Mouse (Mus musculus): ENCODE data around the gene Gm10553. TPM values are rescaled to one million over a fixed set of nuclear protein-coding genes. Genes with fewer than 3 reads are reported as not detected.
"Not testable (repeated sequence)": the region's sequence is repeated elsewhere in the genome, so short reads cannot be mapped to it uniquely, and the experiment has no call there.

Gm10553 gene
- polyA plus RNA-seq, 1 experiment from 2014 or later, result not detected

DNA sequence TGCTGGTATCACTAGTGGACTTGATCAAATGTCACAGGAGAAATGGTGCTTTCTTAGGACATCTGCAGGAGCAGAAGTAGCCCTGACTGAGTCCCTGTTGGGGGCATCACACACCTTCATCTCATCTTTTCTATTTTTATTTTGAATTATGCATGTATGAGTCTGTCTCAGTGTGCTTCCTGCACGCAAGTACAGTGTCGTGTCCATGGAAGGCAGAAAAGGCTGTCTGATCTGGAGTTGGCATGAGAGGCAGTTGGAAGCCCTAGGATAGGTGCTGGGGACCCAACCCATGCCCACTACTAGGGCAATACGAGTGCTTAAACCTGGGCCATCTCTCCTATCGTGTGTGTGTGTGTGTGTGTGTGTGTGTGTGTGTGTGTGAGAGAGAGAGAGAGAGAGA, 5.4 kb downstream of the Gm10553 start:
- not testable (repeated sequence) for ATAC-seq (ENCODE audit: low FRiP score, low TSS enrichment); H3K4me3 ChIP-seq (ENCODE audit: low read depth, low read length); H3K9ac ChIP-seq (ENCODE audit: low read length); H3K36me3 ChIP-seq (ENCODE audit: control insufficient read depth, insufficient read depth, low read length); DNase-seq (ENCODE audit: low spot score); H3K27ac ChIP-seq (replicated peaks); H3K9me3 ChIP-seq (ENCODE audit: control insufficient read depth, low read length); H3K27me3 ChIP-seq (ENCODE audit: control insufficient read depth, insufficient read depth, low read length); H3K4me2 ChIP-seq (replicated peaks; ENCODE audit: low read depth); H3K4me1 ChIP-seq (replicated peaks; ENCODE audit: control insufficient read depth, insufficient read depth)
- WGBS, result 80% methylated on average over 4 of the region's 4 CpGs

DNA sequence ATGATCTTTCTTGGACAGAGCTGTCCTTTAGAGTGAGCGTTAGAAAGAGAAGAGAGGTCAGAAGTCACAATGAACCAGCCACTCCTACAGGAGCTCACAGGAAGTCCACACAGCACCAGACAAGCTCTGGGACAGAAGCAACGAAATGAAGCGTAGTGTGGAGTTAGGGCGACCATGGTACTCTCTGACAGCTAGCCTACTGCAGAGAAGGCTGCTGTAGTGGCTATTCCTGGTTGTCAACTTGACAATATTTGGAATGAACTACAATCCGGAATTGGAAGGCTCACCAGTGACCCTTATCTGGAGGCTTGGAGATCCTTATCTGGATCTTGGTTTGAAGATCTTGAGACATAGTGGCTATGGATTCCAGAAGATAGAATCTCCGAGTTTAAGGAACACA, 6.0 kb downstream of the Gm10553 start:
- H3K36me3 ChIP-seq (ENCODE audit: control insufficient read depth, insufficient read depth, low read length); H3K4me1 ChIP-seq (replicated peaks; ENCODE audit: control insufficient read depth, insufficient read depth); H3K4me2 ChIP-seq (replicated peaks; ENCODE audit: low read depth); H3K27me3 ChIP-seq (ENCODE audit: control insufficient read depth, insufficient read depth, low read length); ATAC-seq (ENCODE audit: low FRiP score, low TSS enrichment); DNase-seq (ENCODE audit: low spot score); H3K9me3 ChIP-seq (ENCODE audit: control insufficient read depth, low read length); H3K4me3 ChIP-seq (ENCODE audit: low read depth, low read length); H3K9ac ChIP-seq (ENCODE audit: low read length); H3K27ac ChIP-seq (replicated peaks): not testable (repeated sequence)
- WGBS, result 63% methylated on average over 5 of the region's 6 CpGs

GRCm38 (mm10) chr1:85109753-85110152, 9.8 kb downstream of the Gm10553 start, which contains the start of gene A530032D15Rik:
A530032D15Rik (minus strand) TSS chr1:85109853.
- DNase-seq (ENCODE audit: low spot score); H3K27ac ChIP-seq (replicated peaks); H3K9ac ChIP-seq (ENCODE audit: low read length); H3K4me2 ChIP-seq (replicated peaks; ENCODE audit: low read depth); H3K36me3 ChIP-seq (ENCODE audit: control insufficient read depth, insufficient read depth, low read length); H3K4me1 ChIP-seq (replicated peaks; ENCODE audit: control insufficient read depth, insufficient read depth); ATAC-seq (ENCODE audit: low FRiP score, low TSS enrichment); H3K4me3 ChIP-seq (ENCODE audit: low read depth, low read length); H3K9me3 ChIP-seq (ENCODE audit: control insufficient read depth, low read length); H3K27me3 ChIP-seq (ENCODE audit: control insufficient read depth, insufficient read depth, low read length): not testable (repeated sequence)
- no CpG with 5 or more reads among the region's 7 CpGs for WGBS

- not testable (repeated sequence) for H3K9ac ChIP-seq (ENCODE audit: low read length); ATAC-seq (ENCODE audit: low FRiP score, low TSS enrichment); H3K4me1 ChIP-seq (replicated peaks; ENCODE audit: control insufficient read depth, insufficient read depth); H3K9me3 ChIP-seq (ENCODE audit: control insufficient read depth, low read length); H3K27ac ChIP-seq (replicated peaks); H3K4me3 ChIP-seq (ENCODE audit: low read depth, low read length); DNase-seq (ENCODE audit: low spot score); H3K27me3 ChIP-seq (ENCODE audit: control insufficient read depth, insufficient read depth, low read length); H3K4me2 ChIP-seq (replicated peaks; ENCODE audit: low read depth); H3K36me3 ChIP-seq (ENCODE audit: control insufficient read depth, insufficient read depth, low read length)
- WGBS, result 82% methylated on average over 2 of the region's 3 CpGs
Measured at GRCm38 (mm10) chr1:85110876-85111275, 10.9 kb downstream of the Gm10553 start.

GRCm38 (mm10) chr1:85111572-85111971, 11.6 kb downstream of the Gm10553 start:
- not testable (repeated sequence) for H3K27me3 ChIP-seq (ENCODE audit: control insufficient read depth, insufficient read depth, low read length); H3K36me3 ChIP-seq (ENCODE audit: control insufficient read depth, insufficient read depth, low read length); H3K9me3 ChIP-seq (ENCODE audit: control insufficient read depth, low read length); ATAC-seq (ENCODE audit: low FRiP score, low TSS enrichment); H3K4me1 ChIP-seq (replicated peaks; ENCODE audit: control insufficient read depth, insufficient read depth); H3K9ac ChIP-seq (ENCODE audit: low read length); H3K4me3 ChIP-seq (ENCODE audit: low read depth, low read length); H3K4me2 ChIP-seq (replicated peaks; ENCODE audit: low read depth); H3K27ac ChIP-seq (replicated peaks)
- peak; percentile 12 for DNase-seq (ENCODE audit: low spot score)
- 67% methylated on average over 9 of the region's 10 CpGs for WGBS

- DNase-seq (ENCODE audit: low spot score); H3K27ac ChIP-seq (replicated peaks); H3K4me2 ChIP-seq (replicated peaks; ENCODE audit: low read depth); H3K4me1 ChIP-seq (replicated peaks; ENCODE audit: control insufficient read depth, insufficient read depth); H3K36me3 ChIP-seq (ENCODE audit: control insufficient read depth, insufficient read depth, low read length); ATAC-seq (ENCODE audit: low FRiP score, low TSS enrichment); H3K4me3 ChIP-seq (ENCODE audit: low read depth, low read length); H3K9me3 ChIP-seq (ENCODE audit: control insufficient read depth, low read length); H3K27me3 ChIP-seq (ENCODE audit: control insufficient read depth, insufficient read depth, low read length); H3K9ac ChIP-seq (ENCODE audit: low read length): not testable (repeated sequence)
- WGBS, result 88% methylated on average over 7 of the region's 7 CpGs
Measured at GRCm38 (mm10) chr1:85112266-85112665, 12.3 kb downstream of the Gm10553 start.

DNA sequence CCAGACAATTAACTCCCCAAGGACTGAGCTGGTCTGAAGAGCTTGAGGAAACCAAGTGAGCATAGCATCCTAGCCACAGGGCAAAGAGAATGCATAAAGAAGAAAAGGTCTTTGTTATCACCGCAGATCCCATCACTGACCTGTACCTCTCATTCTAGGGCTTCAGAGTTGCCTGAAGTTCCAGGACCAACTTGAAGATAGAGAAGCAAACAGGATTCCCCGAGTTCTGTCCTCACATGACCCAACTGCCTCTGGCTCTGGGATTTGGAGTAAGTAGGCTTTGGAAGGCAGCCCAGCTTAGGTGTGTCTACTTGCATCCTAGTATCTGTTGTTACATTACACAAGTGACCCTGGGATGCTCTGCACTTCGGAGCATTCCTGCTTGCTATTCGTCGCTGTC, 12.9 kb downstream of the Gm10553 start:
- 62% methylated on average over 2 of the region's 5 CpGs for WGBS
- not testable (repeated sequence) for H3K4me1 ChIP-seq (replicated peaks; ENCODE audit: control insufficient read depth, insufficient read depth); H3K4me2 ChIP-seq (replicated peaks; ENCODE audit: low read depth); H3K36me3 ChIP-seq (ENCODE audit: control insufficient read depth, insufficient read depth, low read length); ATAC-seq (ENCODE audit: low FRiP score, low TSS enrichment); DNase-seq (ENCODE audit: low spot score); H3K27me3 ChIP-seq (ENCODE audit: control insufficient read depth, insufficient read depth, low read length); H3K27ac ChIP-seq (replicated peaks); H3K9me3 ChIP-seq (ENCODE audit: control insufficient read depth, low read length); H3K9ac ChIP-seq (ENCODE audit: low read length); H3K4me3 ChIP-seq (ENCODE audit: low read depth, low read length)

DNA sequence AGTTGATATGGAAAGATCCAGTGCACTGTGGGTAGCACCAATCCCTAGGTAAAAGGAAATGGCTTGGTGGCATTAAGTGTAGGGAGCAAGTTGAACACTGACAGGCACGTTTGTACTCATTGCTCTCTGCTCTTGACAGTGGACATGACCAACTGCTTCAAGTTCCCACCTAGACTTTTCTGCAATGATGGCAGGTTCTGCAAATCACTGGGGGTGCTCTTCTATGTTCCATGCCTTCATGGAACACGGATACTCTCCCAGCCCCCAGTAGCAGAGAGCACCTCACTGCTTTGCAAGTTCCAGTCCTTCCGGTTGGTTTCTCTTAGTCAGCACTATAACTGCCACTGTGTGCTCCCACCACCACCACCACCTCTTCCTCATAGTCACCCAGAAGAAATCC, 14.1 kb downstream of the Gm10553 start:
- not testable (repeated sequence) for H3K36me3 ChIP-seq (ENCODE audit: control insufficient read depth, insufficient read depth, low read length); H3K9me3 ChIP-seq (ENCODE audit: control insufficient read depth, low read length); H3K27me3 ChIP-seq (ENCODE audit: control insufficient read depth, insufficient read depth, low read length); H3K4me2 ChIP-seq (replicated peaks; ENCODE audit: low read depth); H3K9ac ChIP-seq (ENCODE audit: low read length); DNase-seq (ENCODE audit: low spot score); H3K27ac ChIP-seq (replicated peaks); H3K4me3 ChIP-seq (ENCODE audit: low read depth, low read length); H3K4me1 ChIP-seq (replicated peaks; ENCODE audit: control insufficient read depth, insufficient read depth)
- peak; percentile 29; the same call in 1 of the 2 replicates for ATAC-seq (ENCODE audit: low FRiP score, low TSS enrichment)
- 67% methylated on average over 3 of the region's 3 CpGs for WGBS
